Mouse (Mus musculus) ES-E14 (cell line): ENCODE data around the gene Dnaja1. TPM values are rescaled to one million over a fixed set of nuclear protein-coding genes. Genes with fewer than 3 reads are reported as not detected.

Source experiments
- DNase-seq: peaks from one replicate; pipeline ENCODE4 v3.0.0-alpha.2; 2013; ENCODE audit warnings: low read depth, low spot score
- H3K27ac ChIP-seq: 2 replicates; pipeline ENCODE4 v1.5.1; 2012; ENCODE audit warnings: low read depth, mild to moderate bottlenecking, low read length, moderate library complexity, mixed read lengths; ENCODE audit not compliant: poor library complexity, insufficient read depth, severe bottlenecking
- H3K36me3 ChIP-seq: 2 replicates; pipeline ENCODE4 v1.6.1; 2012; ENCODE audit warnings: mild to moderate bottlenecking, low read length, moderate library complexity, mixed read lengths; ENCODE audit not compliant: control insufficient read depth, poor library complexity, insufficient read depth, severe bottlenecking
- H3K4me1 ChIP-seq, 2 experiments: fragments of 150-350 bp in 1 of 2; sonication (generic) in 1 of 2; 2 replicates each; pipeline ENCODE4 v1.6.1; 2012; ENCODE audit warnings: low read length in 2 of 2, mild to moderate bottlenecking in 1 of 2, mixed read lengths in 1 of 2; ENCODE audit not compliant: control insufficient read depth in 2 of 2, insufficient read depth in 2 of 2, poor library complexity in 1 of 2
- H3K4me3 ChIP-seq, 2 experiments: fragments of 150-350 bp in 1 of 2; sonication (generic) in 1 of 2; 2 replicates each; pipeline ENCODE4 v1.5.1; 2012; ENCODE audit warnings: low read length in 2 of 2, low read depth in 1 of 2, mild to moderate bottlenecking in 1 of 2, mixed read lengths in 1 of 2; ENCODE audit not compliant: insufficient read depth in 1 of 2, poor library complexity in 1 of 2, severe bottlenecking in 1 of 2
- H3K9ac ChIP-seq: 2 replicates; pipeline ENCODE4 v1.6.1; 2012; ENCODE audit warnings: low read depth, mild to moderate bottlenecking, low read length, mixed read lengths; ENCODE audit not compliant: poor library complexity, insufficient read depth, severe bottlenecking
- H3K9me3 ChIP-seq: fragments of 150-350 bp; sonication (generic); 2 replicates; pipeline ENCODE4 v1.6.1; 2012; ENCODE audit warnings: low read depth, mild to moderate bottlenecking, low read length; ENCODE audit not compliant: control insufficient read depth, insufficient read depth
- CHD2 ChIP-seq: IDR thresholded peaks from 2 replicates; pipeline ENCODE4 v1.6.1; 2014; ENCODE audit warnings: mild to moderate bottlenecking, low read depth, low read length, inconsistent platforms
- HCFC1 ChIP-seq: IDR thresholded peaks from 2 replicates; pipeline ENCODE4 v1.6.1; 2012; ENCODE audit warnings: low read length, inconsistent platforms, borderline replicate concordance; ENCODE audit not compliant: insufficient read depth
- MAFK ChIP-seq: IDR thresholded peaks from 2 replicates; pipeline ENCODE4 v1.6.1; 2014; ENCODE audit warnings: mild to moderate bottlenecking, low read depth, low read length, inconsistent platforms; ENCODE audit not compliant: insufficient read depth
- ZC3H11A ChIP-seq: IDR thresholded peaks from 2 replicates; pipeline ENCODE4 v1.6.1; 2012; ENCODE audit warnings: low read depth, mild to moderate bottlenecking, inconsistent platforms, low read length, borderline replicate concordance
- ZNF384 ChIP-seq: IDR thresholded peaks from 2 replicates; pipeline ENCODE4 v1.6.1; 2012; ENCODE audit warnings: low read depth, low read length, inconsistent platforms
- in situ Hi-C, 2 experiments: fragments of 600-800 bp; cut with MboI; formaldehyde crosslinking; loops; one replicate each; pipeline ENCODE4 v1.15.1; 2025; ENCODE audit warnings: low sequenced_read_pairs in 2 of 2, inconsistent platforms in 1 of 2; ENCODE audit not compliant: unreplicated experiment in 2 of 2
- total RNA-seq: library from RNA; depleted of rRNA; stranded (reverse); fragments of 300-350 nt; gene quantifications from 2 replicates; pipeline ENCODE4 v1.2.3, GENCODE M21; 2012

Gene Dnaja1
- total RNA-seq, 1 experiment, result 139 TPM

- Histone ChIP-seq H3K9ac (no peak overlapping the region; the same call in 1 of the 2 replicates), H3K36me3 (peaks cover 18% of the 10 kb centered on the region)
- in situ Hi-C loops, result loop anchor here in 1 of 2 experiments (25.0 kb wide), 1 partner anchor 487 kb away; no protein-coding TSS in a partner anchor
Observed at GRCm38 (mm10) chr4:40725141-40725540, 3.2 kb downstream of the Dnaja1 start.

GRCm38 (mm10) chr4:40725554-40725953 is 3.6 kb downstream of the Dnaja1 start:
- Histone ChIP-seq H3K4me3 (no peak overlapping the region), H3K9me3 (no peaks in the 10 kb centered on the region), H3K9ac (no peak overlapping the region; the same call in 1 of the 2 replicates), H3K36me3 (peaks cover 23% of the 10 kb centered on the region), H3K4me1 (peaks cover 3 to 5% of the 10 kb centered on the region in 2 experiments; a peak in 2 of 4 replicates), H3K27ac (no peak overlapping the region)
- in situ Hi-C loops, result loop anchor here in 1 of 2 experiments (25.0 kb wide), 1 partner anchor 487 kb away; no protein-coding TSS in a partner anchor
- TF ChIP-seq MAFK (no peak), HCFC1 (no peak), CHD2 (no peak), ZNF384 (no peak), ZC3H11A (no peak)
- no peak for DNase-seq

More at GRCm38 (mm10) chr4:40725141-40725540, 3.2 kb downstream of the Dnaja1 start:
- TF ChIP-seq ZC3H11A, result no peak
- peak overlapping the region in 1 of 2 experiments; percentile 28; a peak in 1 of 4 replicates for H3K4me3 ChIP-seq
- no peak overlapping the region for H3K27ac ChIP-seq
- H3K9me3 ChIP-seq, result no peaks in the 10 kb centered on the region
- peaks cover 3 to 5% of the 10 kb centered on the region in 2 experiments; a peak in 2 of 4 replicates for H3K4me1 ChIP-seq
- no peak for DNase-seq

GRCm38 (mm10) chr4:40727247-40727646 is 5.3 kb downstream of the Dnaja1 start:
- in situ Hi-C loops, result loop anchor here in 1 of 2 experiments (25.0 kb wide), 1 partner anchor 485 kb away; no protein-coding TSS in a partner anchor
- TF ChIP-seq ZNF384 (no peak), MAFK (no peak), CHD2 (no peak)
- H3K27ac ChIP-seq, result no peak overlapping the region
- peaks cover 29% of the 10 kb centered on the region for H3K36me3 ChIP-seq
- H3K4me3 ChIP-seq, result no peak overlapping the region
- H3K9ac ChIP-seq, result no peak overlapping the region
- H3K9me3 ChIP-seq, result no peaks in the 10 kb centered on the region
- H3K4me1 ChIP-seq, result peaks cover 3% of the 10 kb centered on the region in 2 experiments; a peak in 2 of 4 replicates
- DNase-seq, result peak; percentile 39

GRCm38 (mm10) chr4:40731262-40731661 is 9.3 kb downstream of the Dnaja1 start:
- in situ Hi-C loops, result loop anchor here (10.0 to 25.0 kb wide), 2 partner anchors 264 to 481 kb away; no protein-coding TSS in a partner anchor
- peaks cover 27% of the 10 kb centered on the region for H3K36me3 ChIP-seq
- TF ChIP-seq HCFC1, result no peak
- TF ChIP-seq CHD2, result no peak

GRCm38 (mm10) chr4:40735351-40735750 is 13.4 kb downstream of the Dnaja1 start:
- peaks cover 31% of the 10 kb centered on the region for H3K36me3 ChIP-seq
- DNase-seq, result no peak
- no peaks in the 10 kb centered on the region for H3K9me3 ChIP-seq
- H3K9ac ChIP-seq, result no peak overlapping the region
- no peaks in the 10 kb centered on the region for H3K4me1 ChIP-seq
- in situ Hi-C loops, result loop anchor here (10.0 to 25.0 kb wide), 2 partner anchors 259 to 477 kb away; no protein-coding TSS in a partner anchor
- no peak overlapping the region for H3K4me3 ChIP-seq
- no peak overlapping the region for H3K27ac ChIP-seq
- TF ChIP-seq CHD2, result no peak
- TF ChIP-seq HCFC1, result no peak
- TF ChIP-seq MAFK, result no peak
- TF ChIP-seq ZC3H11A, result no peak
- no peak for TF ChIP-seq ZNF384

More at GRCm38 (mm10) chr4:40731262-40731661, 9.3 kb downstream of the Dnaja1 start:
- 0 out of 4 replicates have a peak, but pooled peaks cover 0 to 2% of the 10 kb centered on the region in 2 experiments for H3K4me1 ChIP-seq
- H3K27ac ChIP-seq, result no peak overlapping the region
- H3K4me3 ChIP-seq, result no peak overlapping the region
- DNase-seq, result no peak
- H3K9me3 ChIP-seq, result no peaks in the 10 kb centered on the region
- no peak overlapping the region for H3K9ac ChIP-seq
